Mouse (Mus musculus) limb, embryonic 13.5 days (tissue): ENCODE results near the gene Arrdc2. TPM values are rescaled to one million over a fixed set of nuclear protein-coding genes. Genes with fewer than 3 reads are reported as not detected.

Source experiments
- ATAC-seq: fragments of 200-750 bp; cut with Nextera tagmentation; 2 replicates; pipeline ENCODE4 v1.8.0; 2017; ENCODE audit warnings: low read depth, moderate number of reproducible peaks, moderate TSS enrichment; ENCODE audit not compliant: low FRiP score
- H3K27ac ChIP-seq: fragments of 300-500 bp; sonication (generic); 2 replicates; pipeline ENCODE4 v1.5.1; 2015; ENCODE audit warnings: inconsistent platforms, mild to moderate bottlenecking, moderate library complexity
- H3K27me3 ChIP-seq: fragments of 300-500 bp; sonication (generic); 2 replicates; pipeline ENCODE4 v1.6.1; 2015; ENCODE audit warnings: mild to moderate bottlenecking, inconsistent platforms
- H3K36me3 ChIP-seq: fragments of 300-500 bp; sonication (generic); 2 replicates; pipeline ENCODE4 v1.6.1; 2015; ENCODE audit warnings: inconsistent platforms, mild to moderate bottlenecking, moderate library complexity
- H3K4me1 ChIP-seq: fragments of 300-500 bp; sonication (generic); 2 replicates; pipeline ENCODE4 v1.6.1; 2015; ENCODE audit warnings: inconsistent platforms
- H3K4me2 ChIP-seq: fragments of 300-500 bp; sonication (generic); replicated peaks from 2 replicates; pipeline ENCODE4 v1.6.1; 2015; ENCODE audit warnings: inconsistent platforms, mild to moderate bottlenecking, moderate library complexity
- H3K4me3 ChIP-seq: fragments of 300-500 bp; sonication (generic); 2 replicates; pipeline ENCODE4 v1.5.1; 2015; ENCODE audit warnings: moderate library complexity, mild to moderate bottlenecking, inconsistent platforms
- H3K9ac ChIP-seq: fragments of 300-500 bp; sonication (generic); 2 replicates; pipeline ENCODE4 v1.6.1; 2015; ENCODE audit warnings: mild to moderate bottlenecking, inconsistent platforms
- H3K9me3 ChIP-seq: fragments of 300-500 bp; sonication (generic); 2 replicates; pipeline ENCODE4 v1.6.1; 2016; ENCODE audit warnings: inconsistent platforms
- WGBS: fragments of 180-500 bp; shearing (Covaris S2); methylation state at CpG from one replicate; pipeline ENCODE4 v1.1.7; 2015; 5-methylcytosine and 5-hydroxymethylcytosine counted together
- polyA plus RNA-seq: library from polyadenylated mRNA; unstranded; fragments of >200 nt; fragmentation: Nextera tagmentation; extraction: Ambion mirVana; gene quantifications from 2 replicates; pipeline ENCODE4 v1.2.1, GENCODE M21; 2015

Arrdc2 gene
- polyA plus RNA-seq, 1 experiment from 2014 or later = 6.1 TPM

- Histone ChIP-seq H3K9ac (no peak overlapping the region), H3K4me1 (peaks cover 11% of the 10 kb centered on the region), H3K27me3 (peaks cover 48% of the 10 kb centered on the region), H3K4me3 (no peak overlapping the region), H3K27ac (no peak overlapping the region), H3K4me2 (peak overlapping the region; percentile 32), H3K36me3 (no peaks in the 10 kb centered on the region), H3K9me3 (peaks cover 12% of the 10 kb centered on the region)
- peak; percentile 62; the same call in 1 of the 2 replicates for ATAC-seq
- 4% methylated on average over 31 of the region's 31 CpGs for WGBS
These were observed 19.2 kb downstream of the Arrdc2 start for GRCm38 (mm10) chr8:70820101-70820935.

- Histone ChIP-seq H3K27me3 (peaks cover 68% of the 10 kb centered on the region), H3K36me3 (no peaks in the 10 kb centered on the region), H3K9me3 (peaks cover 12% of the 10 kb centered on the region), H3K9ac (no peak overlapping the region), H3K4me3 (peak overlapping the region; percentile 22), H3K4me1 (peaks cover 11% of the 10 kb centered on the region), H3K4me2 (peak overlapping the region; percentile 54), H3K27ac (no peak overlapping the region)
- WGBS = 10% methylated on average over 29 of the region's 30 CpGs
- ATAC-seq = peak; percentile 13; the same call in 1 of the 2 replicates
These were observed 22.8 kb downstream of the Arrdc2 start for GRCm38 (mm10) chr8:70816679-70817078.

DNA sequence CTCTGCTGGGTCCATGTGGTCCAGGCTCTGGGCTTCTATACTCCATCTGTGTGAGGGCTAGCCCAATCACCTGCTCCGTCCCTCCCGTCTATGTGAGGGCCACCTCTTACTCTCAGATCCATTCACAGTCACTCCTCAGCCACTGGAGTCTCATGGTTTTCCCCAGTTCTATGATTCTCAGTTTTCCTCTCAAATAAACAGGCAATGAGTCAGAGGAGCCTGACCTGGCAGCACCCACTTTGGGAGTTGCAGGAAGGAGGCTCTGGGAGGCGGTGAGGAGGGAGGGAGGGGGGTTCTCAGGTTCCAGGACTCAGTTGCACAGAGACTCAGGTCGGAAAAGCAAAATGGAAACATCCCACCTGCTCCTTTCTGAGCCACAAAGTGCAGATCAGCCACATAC is 26.6 kb downstream of the Arrdc2 start:
- no peak overlapping the region for H3K4me3 ChIP-seq
- H3K27me3 ChIP-seq = peaks cover 44% of the 10 kb centered on the region
- H3K9ac ChIP-seq = no peak overlapping the region
- H3K9me3 ChIP-seq = no peaks in the 10 kb centered on the region
- H3K4me1 ChIP-seq = peaks cover 7% of the 10 kb centered on the region; the same call in 1 of the 2 replicates
- no peak for ATAC-seq
- H3K36me3 ChIP-seq = no peaks in the 10 kb centered on the region
- no peak overlapping the region for H3K4me2 ChIP-seq
- 55% methylated on average over 4 of the region's 4 CpGs for WGBS
- no peak overlapping the region for H3K27ac ChIP-seq

GRCm38 (mm10) chr8:70812055-70812454 is 27.5 kb downstream of the Arrdc2 start:
- Histone ChIP-seq H3K4me3 (no peak overlapping the region), H3K27me3 (peaks cover 40% of the 10 kb centered on the region), H3K4me2 (no peak overlapping the region), H3K9ac (no peak overlapping the region), H3K4me1 (peaks cover 6% of the 10 kb centered on the region; the same call in 1 of the 2 replicates), H3K27ac (no peak overlapping the region), H3K36me3 (no peaks in the 10 kb centered on the region), H3K9me3 (no peaks in the 10 kb centered on the region)
- 27% methylated on average over 4 of the region's 4 CpGs for WGBS
- no peak for ATAC-seq

DNA sequence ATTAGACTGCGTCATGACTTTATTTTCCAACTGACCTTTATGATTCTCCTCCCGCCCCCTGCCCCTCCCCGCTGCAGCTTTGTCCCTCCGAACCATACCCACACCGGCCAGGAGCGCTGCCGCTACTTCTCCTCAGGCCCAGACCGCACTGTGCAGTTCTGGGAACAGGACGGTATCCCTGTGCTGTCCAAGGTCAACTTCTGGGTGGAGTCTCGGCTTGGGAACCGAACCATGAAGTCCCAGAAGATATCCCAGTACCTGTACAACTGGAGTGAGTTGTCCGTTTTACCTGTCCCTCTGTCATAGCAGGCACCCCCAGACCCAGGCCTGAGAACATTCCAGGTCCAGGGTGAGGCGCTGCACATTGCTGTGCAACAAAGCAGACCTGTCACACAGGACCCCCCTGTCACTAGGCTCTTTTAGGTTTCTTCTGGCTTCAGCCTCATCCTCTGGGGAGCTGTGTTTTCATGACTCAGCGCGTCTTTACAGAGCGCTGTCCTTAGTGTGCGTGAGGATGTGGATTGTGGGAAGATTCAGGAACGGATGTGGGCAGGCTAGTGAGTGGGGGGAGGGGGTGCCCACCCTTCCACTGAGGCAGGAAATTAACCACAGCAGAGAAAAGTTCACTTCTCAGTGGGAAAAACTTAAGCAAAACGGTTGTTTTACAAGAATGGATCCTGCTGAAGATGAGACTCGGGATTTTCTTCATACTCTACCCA is 28.4 kb downstream of the Arrdc2 start:
- H3K27ac ChIP-seq = no peak overlapping the region
- no peaks in the 10 kb centered on the region for H3K9me3 ChIP-seq
- no peak overlapping the region for H3K9ac ChIP-seq
- 70% methylated on average over 20 of the region's 20 CpGs for WGBS
- H3K4me1 ChIP-seq = no peaks in the 10 kb centered on the region
- H3K36me3 ChIP-seq = no peaks in the 10 kb centered on the region
- H3K4me2 ChIP-seq = no peak overlapping the region
- no peak for ATAC-seq
- H3K27me3 ChIP-seq = peaks cover 37% of the 10 kb centered on the region
- H3K4me3 ChIP-seq = no peak overlapping the region

DNA sequence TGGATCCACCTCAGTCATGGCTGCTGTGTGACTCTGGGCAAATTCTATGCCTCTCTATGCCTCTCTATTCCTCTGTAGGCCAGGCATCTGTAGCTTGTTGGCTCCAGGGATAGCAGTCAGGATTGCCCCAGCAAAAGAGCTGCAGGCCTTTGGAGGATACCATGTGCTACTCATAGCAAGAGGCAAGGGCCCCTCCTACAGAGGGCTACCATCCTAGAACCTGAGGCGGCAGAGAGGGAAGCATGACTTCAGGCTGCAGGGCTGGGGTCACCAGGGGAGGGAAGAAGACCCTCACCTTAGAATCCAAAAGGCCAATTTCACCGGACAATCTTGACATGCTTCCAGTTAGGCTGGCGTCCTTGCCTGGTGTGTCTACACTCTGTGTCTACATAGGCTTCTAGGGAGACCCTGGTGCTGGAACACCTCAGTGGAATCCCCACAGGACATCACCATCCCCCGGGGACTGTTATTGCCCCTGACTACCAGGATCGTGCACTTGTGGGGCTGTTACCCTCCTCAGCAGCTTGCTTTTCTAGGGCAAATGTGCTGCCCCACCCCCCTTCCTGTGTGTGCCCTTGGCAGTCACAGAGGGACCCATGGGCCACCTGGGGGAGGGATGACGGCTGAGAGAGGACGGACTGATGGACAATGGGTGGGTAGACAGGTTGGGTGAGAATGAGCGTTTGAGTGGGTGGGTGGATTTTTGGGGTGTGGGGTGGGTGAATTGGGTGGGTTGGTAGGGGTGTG is 30.4 kb downstream of the Arrdc2 start:
- no peaks in the 10 kb centered on the region for H3K36me3 ChIP-seq
- H3K4me1 ChIP-seq = peaks cover 5% of the 10 kb centered on the region
- 71% methylated on average over 8 of the region's 8 CpGs for WGBS
- no peak overlapping the region for H3K9ac ChIP-seq
- ATAC-seq = no peak
- H3K9me3 ChIP-seq = no peaks in the 10 kb centered on the region
- H3K27me3 ChIP-seq = peaks cover 36% of the 10 kb centered on the region
- H3K4me3 ChIP-seq = no peak overlapping the region
- no peak overlapping the region for H3K4me2 ChIP-seq
- H3K27ac ChIP-seq = no peak overlapping the region

DNA sequence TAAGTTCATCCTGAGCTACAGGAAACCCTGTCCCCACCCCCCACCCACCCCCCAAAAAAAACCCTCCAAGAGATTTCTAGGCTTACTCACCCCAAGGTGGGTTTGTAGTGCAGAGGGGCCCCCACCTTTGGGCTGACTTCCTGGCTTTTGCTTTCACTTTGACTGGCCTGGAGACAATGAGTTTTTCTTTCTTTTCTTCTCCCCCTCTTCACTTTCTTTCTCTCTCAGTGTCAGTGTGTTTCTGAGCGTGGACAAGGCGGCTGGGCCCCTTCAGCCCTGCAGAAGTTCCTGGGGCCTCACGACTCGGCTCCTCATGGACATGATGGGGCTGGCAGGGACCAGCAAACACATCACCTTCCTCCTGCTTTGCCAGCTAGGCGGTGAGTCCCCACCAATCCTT is 31.3 kb downstream of the Arrdc2 start, which contains the start of gene Il12rb1:
Gene Il12rb1 (plus strand): TSS at position 211 of the 400 bp plus-strand sequence.
- ATAC-seq = no peak
- H3K9ac ChIP-seq = no peak within 1 kb of the TSS
- H3K27me3 ChIP-seq = peaks cover 37% of the 10 kb centered on the region
- H3K4me3 ChIP-seq = no peak within 1 kb of the TSS
- H3K4me1 ChIP-seq = peaks cover 12% of the 10 kb centered on the region
- H3K4me2 ChIP-seq = no peak within 1 kb of the TSS
- no peak within 1 kb of the TSS for H3K27ac ChIP-seq
- H3K9me3 ChIP-seq = no peaks in the 10 kb centered on the region
- WGBS = 64% methylated on average over 5 of the region's 5 CpGs
- no peaks in the 10 kb centered on the region for H3K36me3 ChIP-seq

DNA sequence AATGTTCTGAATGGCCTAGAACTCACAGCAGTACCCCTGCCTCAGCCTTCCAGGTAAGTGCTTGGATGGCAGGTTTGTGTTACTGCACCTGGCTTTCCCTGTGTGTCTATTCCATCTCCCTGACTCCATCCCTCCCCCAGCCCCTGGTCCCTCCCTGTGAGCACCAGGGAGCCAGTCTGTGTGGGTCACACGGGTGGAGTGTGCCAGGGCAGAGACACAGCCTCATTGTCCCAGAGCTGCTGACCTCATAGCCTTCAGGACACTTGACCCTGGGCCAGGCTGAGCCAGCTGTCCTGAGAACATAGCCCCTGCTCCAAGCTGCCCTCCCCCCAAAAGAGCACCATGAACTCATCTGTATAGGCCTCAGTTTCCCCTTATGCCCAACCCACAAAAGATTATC is 32.2 kb downstream of the Arrdc2 start:
- H3K36me3 ChIP-seq = no peaks in the 10 kb centered on the region
- peaks cover 41% of the 10 kb centered on the region for H3K27me3 ChIP-seq

DNA sequence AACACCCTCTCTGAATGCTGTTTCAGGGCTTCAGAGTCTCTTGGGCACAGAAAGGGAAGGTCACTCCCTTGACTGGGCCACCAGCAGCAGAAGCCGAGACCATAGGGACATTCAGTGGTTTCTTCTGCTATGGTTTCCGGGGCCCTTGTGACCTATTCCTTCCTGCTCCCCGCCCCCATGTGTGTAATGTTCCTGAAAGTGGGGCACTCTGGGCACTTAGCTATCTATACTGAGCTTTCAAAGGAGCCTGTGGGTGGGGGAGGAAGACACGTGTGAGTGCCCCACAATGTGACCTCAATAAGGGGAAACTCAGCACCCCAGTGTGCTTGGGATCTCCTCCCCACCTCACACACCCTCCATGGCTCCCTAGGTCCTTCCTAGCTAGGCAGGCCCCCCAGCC is 33.0 kb downstream of the Arrdc2 start:
- H3K27ac ChIP-seq = no peak overlapping the region
- H3K4me2 ChIP-seq = no peak overlapping the region
- no peak overlapping the region for H3K9ac ChIP-seq
- no peak overlapping the region for H3K4me3 ChIP-seq
- 81% methylated on average over 4 of the region's 4 CpGs for WGBS
- peaks cover 12% of the 10 kb centered on the region for H3K4me1 ChIP-seq
- no peaks in the 10 kb centered on the region for H3K36me3 ChIP-seq
- no peak for ATAC-seq
- no peaks in the 10 kb centered on the region for H3K9me3 ChIP-seq
- H3K27me3 ChIP-seq = peaks cover 48% of the 10 kb centered on the region

More for the DNA sequence above, 32.2 kb downstream of the Arrdc2 start:
- Histone ChIP-seq H3K4me3 (no peak overlapping the region), H3K27ac (no peak overlapping the region), H3K9ac (no peak overlapping the region), H3K4me2 (no peak overlapping the region), H3K4me1 (peaks cover 12% of the 10 kb centered on the region), H3K9me3 (no peaks in the 10 kb centered on the region)
- WGBS = 60% methylated on average over 1 of the region's 1 CpGs
- ATAC-seq = no peak

- H3K27ac ChIP-seq = no peak within 1 kb of the TSS
- peaks cover 12% of the 10 kb centered on the region for H3K4me1 ChIP-seq
- no peaks in the 10 kb centered on the region for H3K36me3 ChIP-seq
- H3K27me3 ChIP-seq = peaks cover 66% of the 10 kb centered on the region
- ATAC-seq = peak; percentile 89
- H3K9ac ChIP-seq = peak within 1 kb of the TSS; percentile 54
- peak within 1 kb of the TSS; percentile 83 for H3K4me2 ChIP-seq
- WGBS = under 1% methylated on average over 45 of the region's 45 CpGs
- H3K9me3 ChIP-seq = no peaks in the 10 kb centered on the region
- peak within 1 kb of the TSS; percentile 57 for H3K4me3 ChIP-seq
These were observed 34.9 kb downstream of the Arrdc2 start, which contains the start of gene Mast3 for GRCm38 (mm10) chr8:70804481-70805206. Gene Mast3, minus strand, starts transcription at chr8:70805054.

DNA sequence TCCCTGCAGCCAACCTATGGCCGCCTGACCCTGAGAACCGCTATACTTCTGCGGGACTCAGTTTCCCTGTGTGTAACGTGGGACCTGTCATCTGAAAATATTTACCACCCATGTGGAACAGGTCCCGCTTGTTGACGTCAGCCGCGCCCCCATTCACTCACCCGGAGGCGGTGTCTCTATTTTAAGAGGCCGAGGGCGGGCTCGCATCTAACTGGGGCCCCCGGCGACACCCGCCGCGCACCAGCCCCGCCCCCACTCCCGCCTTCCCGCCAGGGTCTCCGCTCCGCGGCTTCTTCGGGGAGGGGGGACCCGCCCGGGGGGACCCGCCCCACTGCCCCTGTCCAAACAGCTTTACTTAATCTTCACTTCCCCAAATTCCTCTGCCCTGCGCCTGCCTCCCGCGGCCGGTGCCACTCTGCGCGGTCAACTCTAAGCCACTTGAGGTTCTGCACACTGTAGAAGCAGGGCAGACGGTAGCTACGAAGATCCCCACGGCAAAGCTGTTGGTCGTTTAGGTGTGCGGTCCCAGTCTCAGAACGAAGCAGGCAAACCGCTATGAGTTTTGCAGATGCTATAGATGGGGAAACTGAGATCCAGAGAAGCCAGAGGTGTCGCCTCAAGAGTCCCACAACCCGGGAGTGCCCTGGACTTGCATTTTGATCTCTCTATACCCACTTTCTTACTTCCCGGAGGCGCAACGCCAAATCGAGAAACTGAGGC is 35.6 kb downstream of the Arrdc2 start:
- ATAC-seq = no peak
- WGBS = 2% methylated on average over 47 of the region's 47 CpGs
- Histone ChIP-seq H3K4me3 (peak overlapping the region; percentile 57), H3K4me2 (peak overlapping the region; percentile 83), H3K27ac (no peak overlapping the region), H3K9me3 (no peaks in the 10 kb centered on the region), H3K4me1 (peaks cover 12% of the 10 kb centered on the region), H3K9ac (peak overlapping the region; percentile 54), H3K36me3 (no peaks in the 10 kb centered on the region), H3K27me3 (peaks cover 73% of the 10 kb centered on the region)
